Mouse (Mus musculus) liver, adult (tissue): ENCODE results near the gene Gm11437.

ENCODE experiments used
- GATA4 ChIP-seq: IDR thresholded peaks from 2 replicates; pipeline ENCODE4 v1.6.1; 2014; ENCODE audit warnings: mild to moderate bottlenecking, low read length; ENCODE audit not compliant: insufficient replicate concordance

Gene Gm11437

GRCm38 (mm10) chr11:84116221-84116620 lies 51.1 kb downstream of the Gm11437 start:
- TF ChIP-seq GATA4: no peak

DNA sequence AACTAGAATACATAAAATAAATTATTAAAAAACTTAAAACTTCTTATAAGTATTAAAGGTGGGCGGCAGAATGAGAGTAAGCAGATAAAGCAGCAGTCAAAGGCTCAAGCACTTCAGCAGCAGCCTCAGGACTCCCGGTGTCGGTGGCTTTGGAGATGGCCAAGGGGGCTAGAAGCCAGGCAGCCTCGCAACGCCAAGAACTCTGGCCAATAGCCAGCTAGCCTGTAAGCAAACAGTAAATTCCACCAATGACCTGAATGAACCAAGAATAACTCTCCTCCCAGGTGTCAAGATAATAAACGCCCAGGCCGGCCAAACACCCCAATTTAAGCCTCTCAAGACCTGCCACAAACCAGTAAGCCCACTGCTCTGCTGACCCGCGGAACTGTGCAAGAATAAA lies 51.6 kb downstream of the Gm11437 start:
- TF ChIP-seq GATA4: no peak

- no peak for TF ChIP-seq GATA4
Observed at GRCm38 (mm10) chr11:84113623-84114022, 53.7 kb downstream of the Gm11437 start.

GRCm38 (mm10) chr11:84107137-84107536 lies 60.1 kb downstream of the Gm11437 start:
- no peak for TF ChIP-seq GATA4

- no peak for TF ChIP-seq GATA4
Observed at GRCm38 (mm10) chr11:84104036-84104435, 63.2 kb downstream of the Gm11437 start.

DNA sequence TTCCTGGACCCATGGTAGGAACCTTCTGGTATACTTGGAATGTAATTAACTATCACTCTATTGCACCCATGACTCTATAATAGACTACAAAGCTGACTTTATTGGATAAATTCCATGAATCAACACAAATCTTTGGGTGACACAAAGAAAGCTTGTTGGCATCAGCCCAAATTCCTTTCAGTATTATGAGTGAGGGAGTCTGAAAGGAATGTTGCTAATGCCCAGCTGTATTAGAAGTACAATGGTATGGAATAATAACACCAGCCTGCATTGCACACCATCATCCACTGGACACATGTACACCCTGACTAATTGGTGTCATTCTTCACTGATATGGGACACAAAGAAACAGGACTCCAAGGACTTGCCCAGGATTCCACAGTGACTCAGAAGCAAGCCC lies 66.1 kb downstream of the Gm11437 start:
- TF ChIP-seq GATA4: no peak
